Mouse (Mus musculus) heart, adult 9 months (tissue): ENCODE results near the gene Hrasls5.

Source experiments
- DNase-seq, 2 experiments: peaks; one replicate each; pipeline ENCODE4 v3.0.0; 2022; ENCODE audit warnings: low spot score in 2 of 2

Hrasls5 gene

DNA sequence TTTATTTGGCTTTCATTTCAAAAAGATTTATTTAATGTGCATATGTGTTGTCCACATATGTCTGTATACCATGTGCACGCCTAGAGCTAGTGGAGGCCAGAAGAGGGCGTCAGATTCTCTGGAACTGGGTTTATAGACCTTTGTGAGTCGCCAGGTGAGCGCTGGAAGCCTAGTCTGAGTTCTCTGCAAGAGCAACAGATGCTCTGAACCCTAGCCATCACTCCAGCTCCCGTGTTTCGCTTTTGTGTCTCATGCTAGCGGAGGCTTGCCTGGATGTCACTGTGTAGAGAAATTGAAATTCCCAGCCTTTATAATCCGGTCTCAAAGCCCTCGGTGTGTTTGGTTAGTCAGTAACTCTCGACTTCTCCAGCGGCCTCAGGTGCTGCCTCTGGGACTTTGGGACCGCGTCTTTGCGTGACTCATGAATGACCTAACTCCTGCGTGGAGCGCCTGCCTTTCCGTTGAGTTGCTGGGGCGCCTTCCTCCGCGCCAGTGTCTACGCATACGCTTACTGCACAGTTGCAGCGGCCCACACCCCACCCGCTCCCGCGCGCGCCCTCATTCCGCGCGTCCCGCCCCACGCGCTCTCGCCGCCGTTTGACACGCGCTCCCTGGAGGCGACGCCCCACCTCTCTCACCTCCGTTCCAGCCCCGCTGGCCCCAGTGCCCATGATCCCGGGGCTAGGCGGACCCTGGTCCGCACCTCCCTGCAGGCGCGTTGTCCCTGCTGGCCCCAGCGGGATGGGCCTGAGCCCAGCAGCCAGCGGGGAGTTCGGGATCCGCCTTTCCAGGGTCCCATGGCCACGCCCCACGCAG is at the start of gene Hrasls5:
Hrasls5 (plus strand) TSS at position 600 of the 816 bp plus-strand sequence.
- no peak for DNase-seq

DNA sequence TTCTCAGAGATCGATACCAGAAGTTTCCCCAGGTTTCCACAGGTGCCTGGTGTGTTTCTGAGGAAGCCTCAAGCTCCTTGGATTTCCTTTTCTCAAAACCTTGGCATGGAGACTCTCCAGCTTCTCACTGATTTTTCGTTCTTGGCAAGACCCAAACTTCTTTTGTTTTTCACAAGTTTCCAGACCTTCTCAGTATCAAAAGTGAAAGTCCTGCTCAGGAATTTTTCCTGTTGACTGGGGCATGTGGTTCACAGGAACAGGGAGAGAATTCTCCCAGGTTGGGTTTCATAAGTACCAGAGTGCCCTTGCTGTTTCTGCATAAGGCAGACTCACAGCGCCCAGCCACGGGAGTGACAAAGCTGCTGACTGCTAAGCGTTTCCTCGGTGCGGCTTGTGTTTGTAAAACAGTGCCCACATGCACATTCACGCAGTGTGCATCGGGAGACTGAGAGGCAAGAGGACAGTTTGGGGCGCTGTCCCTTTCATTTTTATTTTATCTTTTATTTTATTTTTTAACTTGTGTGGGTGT is 49.7 kb upstream of the Hrasls5 start:
- peak in 1 of 2 experiments; percentile 47 for DNase-seq

DNA sequence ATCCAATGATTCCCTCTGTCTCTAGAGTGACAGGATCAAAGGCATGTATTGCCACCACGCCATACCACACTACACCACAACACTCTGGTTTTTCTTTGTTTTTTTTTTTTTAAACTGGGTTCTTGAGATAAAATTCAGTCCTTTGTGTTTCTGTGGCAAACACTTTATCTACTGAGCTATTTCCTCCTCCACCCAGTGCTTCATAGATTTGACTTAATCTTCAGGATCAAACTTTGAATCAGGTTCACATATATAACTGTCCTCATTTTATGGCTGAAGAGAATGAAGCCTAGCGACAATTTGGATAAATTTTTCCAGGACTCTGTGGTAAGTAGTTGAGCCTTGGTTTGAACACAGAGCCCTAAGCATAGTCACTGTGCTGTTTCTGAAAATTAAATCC is 48.7 kb upstream of the Hrasls5 start:
- DNase-seq, result no peak

DNA sequence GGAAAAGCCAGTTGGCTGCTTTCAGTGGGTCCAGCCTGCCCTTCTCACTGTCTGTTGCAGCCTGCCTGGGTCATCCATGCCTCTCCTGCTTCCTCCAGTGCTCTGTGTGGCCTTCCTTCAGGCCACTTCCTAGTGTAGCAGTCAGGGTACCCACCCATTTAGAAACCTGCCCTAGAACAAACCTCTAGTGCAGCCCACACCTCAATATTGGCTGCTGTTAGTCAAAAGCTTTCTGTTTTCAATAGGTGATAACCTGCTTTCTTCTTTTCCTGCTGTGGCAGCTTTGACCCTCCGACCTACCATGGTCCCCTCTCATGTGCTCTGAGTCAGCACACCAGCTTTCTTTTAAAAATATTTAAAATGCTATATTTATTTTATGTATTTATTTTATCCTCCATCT is 47.9 kb upstream of the Hrasls5 start:
- no peak for DNase-seq

DNA sequence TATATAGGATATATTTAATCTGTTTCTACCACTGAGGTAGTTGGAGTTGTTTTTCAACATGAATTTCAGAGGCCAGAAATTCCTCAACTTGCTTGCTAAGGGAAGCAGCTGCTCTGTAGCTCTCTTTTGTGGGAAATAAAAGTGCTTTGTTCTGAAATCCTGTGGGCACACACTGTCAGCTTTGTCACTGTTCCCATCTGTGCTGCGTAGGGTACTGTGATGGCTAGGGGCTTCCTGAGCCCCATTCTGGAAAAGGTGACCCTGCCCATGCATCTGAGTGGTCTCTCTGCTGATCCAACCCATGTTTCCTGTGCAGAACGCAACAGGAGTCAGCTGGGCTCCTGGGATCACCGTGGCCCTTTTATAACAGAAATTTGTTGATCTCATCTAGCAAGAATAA is 45.5 kb upstream of the Hrasls5 start:
- no peak for DNase-seq

DNA sequence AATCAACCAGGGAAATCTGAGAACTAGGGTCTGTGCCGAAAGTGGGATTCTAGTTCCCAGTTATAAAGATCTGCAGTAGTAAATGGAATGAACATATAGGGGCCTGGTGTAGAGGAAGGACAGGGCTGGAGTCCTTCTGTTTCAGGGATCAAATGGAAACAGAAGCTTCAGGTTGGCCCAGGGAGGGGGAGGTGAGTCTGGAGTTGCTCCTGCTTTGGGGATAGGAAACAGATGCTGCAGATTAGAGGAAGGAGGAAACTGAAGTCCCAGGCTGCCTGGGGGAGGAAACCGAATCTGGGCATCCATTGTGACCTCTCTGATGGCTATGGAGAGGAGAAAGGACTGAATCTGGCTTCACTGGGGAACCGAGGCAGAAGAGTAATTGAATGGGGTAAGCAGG is 44.0 kb upstream of the Hrasls5 start:
- DNase-seq, result peak in 1 of 2 experiments; percentile 32

DNA sequence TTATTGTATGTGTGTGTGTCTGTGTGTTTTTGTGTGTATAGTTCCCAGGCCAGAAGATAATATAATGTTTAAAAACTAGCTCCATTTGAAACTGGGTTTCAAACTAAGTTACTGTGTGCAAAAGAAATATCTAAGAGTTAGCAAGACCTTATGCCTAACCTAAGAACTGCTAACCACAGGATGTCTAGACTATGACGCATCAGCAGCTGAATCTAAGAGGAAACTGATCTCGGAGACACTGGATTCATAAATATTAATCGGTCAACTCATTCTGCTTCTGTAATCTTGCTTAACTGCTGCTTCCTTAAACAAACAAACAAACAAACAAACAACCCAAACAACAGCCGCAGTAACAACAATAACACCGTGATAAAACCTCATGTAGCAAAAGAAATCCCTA is 42.7 kb upstream of the Hrasls5 start:
- no peak for DNase-seq

DNA sequence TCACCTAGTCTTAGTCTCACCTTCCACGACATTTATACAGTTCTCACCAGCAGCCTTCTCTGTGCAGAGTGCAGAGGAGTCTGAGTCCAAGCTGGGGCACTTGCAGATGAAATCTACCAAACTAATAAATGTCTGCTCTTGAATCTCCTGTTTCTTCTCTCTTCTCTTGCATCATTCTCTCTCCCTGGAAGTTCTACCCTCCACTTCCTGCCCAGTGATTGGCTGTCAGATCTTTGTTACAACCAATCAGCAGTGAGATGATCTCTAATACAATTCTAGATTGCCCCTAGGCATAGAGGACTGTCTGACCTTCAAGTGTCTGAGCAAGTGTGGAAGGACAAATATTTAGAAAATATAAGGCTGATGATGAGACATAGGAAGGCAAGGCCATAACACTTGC is 36.2 kb upstream of the Hrasls5 start:
- DNase-seq, result no peak

DNA sequence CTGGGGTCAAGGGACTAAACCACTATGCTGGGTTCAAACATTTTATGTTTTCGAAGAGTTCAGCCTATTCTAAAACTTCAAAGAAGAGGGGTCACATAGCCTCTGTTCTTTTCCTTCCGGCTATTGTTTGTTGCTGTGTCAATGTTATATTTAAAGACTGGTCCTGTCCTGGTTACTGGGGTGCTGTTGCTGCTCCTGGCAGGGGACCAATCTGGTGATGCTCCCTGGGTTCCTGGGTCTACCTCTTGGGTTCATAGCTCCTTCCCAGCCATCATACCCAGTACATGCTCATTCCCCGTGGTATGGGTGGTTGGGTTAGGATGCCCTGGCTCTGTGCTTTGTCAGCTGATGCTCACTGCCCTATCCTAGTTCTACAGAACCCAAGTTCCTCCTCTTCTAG is 34.6 kb upstream of the Hrasls5 start:
- peak in 1 of 2 experiments; percentile 17 for DNase-seq

DNA sequence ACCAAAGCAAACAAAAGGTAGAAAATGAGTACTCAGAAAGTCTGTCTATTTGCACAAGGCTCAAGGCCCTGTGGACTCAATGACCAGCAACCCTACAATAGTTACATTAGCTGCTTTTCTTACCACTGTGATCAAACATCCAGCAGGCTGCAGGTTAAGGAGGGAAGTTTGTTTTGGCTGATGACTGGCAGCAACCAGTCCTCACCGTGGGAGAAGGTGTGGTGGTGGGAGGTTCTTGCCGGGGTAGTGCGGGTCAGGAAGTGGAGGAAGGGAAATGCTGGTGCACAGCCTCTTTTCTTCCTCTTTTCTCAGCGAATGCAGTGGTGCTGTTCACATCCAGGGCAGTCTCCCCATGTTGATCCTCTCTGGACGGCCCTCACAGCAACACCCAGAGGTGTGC is 31.3 kb upstream of the Hrasls5 start:
- DNase-seq, result no peak

DNA sequence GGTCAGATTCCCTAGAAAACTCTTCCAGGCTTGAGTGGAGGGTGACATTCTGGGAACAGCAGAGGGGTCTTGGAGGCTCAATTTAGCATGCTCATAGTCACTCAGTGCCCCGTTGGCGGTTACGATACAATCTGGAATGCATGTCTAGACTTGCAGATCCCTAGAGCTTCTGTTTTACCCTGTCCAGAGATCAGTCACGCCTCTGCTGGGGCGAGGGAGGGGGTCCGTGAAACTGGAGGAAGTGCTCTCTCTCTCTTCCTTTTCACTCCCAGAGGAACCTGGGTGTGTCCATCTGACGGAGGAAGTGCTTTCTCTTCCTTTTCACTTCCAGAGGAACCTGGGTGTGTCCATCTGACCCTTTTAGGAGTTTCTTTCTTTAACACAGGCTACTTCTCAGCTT is 29.2 kb upstream of the Hrasls5 start:
- peak; percentile 50 to 69 for DNase-seq

DNA sequence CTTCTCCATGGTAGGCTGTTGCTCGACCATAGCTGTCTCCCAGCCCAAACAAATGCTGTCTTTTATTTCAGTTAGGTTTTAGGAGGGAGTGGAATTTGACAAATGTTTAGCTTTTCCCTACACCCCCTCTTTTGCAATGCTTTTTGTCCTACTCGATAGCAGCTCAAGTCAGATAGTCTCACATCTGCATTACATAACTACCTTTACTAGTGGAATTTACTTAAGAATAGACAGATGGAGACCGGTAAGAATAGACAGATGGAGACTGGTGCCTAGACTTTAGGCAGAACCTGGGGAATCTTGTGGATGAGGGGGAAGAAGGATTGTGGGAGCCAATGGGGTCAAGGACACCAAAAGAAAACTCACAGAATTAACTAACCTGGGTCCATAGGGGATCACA is 28.7 kb upstream of the Hrasls5 start:
- no peak for DNase-seq

DNA sequence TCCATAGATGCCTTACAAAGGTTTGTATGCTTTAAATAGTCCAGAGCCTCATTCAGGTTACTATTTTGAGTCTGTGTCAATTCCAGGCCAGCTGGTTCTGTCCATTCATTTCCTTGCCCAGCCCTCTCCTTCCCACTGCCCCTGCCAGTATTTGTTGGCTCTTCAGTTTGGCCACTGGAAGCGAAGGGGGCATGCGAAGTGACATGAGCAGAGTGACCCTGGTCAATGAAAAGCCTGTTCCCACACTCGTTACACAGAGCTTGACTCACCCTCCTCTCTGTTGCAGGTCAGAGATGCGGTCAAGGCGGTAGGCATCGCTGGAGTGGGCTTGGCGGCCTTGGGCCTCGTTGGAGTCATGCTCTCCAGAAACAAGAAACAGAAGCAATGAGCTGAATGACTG is 27.1 kb upstream of the Hrasls5 start:
- DNase-seq, result peak; percentile 37 to 48

DNA sequence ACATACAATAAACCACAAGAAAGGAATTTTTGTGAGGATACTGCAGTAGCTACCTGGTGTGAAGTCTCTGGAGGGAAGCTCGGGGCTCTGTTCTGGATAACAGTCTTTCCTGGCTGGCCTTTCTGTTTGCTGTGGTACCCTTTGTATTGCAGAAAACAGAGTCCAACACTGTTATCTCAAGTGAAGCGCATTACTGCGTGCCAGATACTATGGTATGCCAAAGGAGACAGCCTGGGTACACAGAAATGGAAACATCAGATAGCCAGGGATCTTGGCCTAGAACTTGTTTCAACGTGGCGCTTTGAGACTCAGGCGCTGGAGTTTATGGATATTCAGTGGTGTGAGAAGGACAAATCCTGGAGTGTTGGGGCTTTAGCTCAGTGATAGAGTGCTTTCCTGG is 26.6 kb upstream of the Hrasls5 start:
- peak; percentile 27 to 43 for DNase-seq

DNA sequence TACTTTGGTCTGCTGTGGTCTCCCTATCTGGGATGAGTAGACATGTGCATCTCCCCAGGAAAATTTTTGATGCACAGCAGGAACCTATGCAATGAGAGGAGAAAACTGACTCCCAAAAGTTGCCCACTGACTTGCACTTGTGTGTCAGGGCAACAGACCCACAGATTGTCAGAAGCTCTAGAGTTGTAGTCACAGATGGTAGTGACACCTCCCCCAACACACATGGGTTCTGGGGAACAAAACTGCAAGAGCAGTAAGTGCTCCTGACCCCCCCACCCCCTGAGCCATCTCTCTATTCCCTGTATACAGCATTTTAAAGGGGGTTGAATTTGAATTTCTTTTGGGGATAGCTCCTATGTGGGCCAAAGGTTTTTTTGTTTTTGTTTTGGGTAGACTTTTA is 21.5 kb upstream of the Hrasls5 start:
- DNase-seq, result no peak

DNA sequence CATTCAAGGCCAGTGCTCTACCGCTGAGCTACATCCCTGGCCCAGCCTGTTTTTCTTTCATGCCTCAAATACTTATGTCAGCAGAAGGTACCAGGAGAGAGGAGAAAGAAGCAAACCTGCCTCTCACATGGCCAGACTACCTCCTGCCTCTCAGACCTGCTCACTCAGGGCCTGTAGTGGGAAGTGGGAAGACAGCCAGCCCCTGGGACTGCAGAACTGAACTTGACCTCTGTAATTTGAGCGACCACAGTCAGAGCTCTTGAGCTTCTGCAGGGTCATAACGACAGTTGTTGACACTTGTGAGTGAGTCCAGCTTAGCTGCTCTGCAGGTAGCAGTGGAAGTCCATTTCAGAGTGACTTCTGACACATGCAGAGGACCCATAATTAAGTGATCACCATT is 20.3 kb upstream of the Hrasls5 start:
- no peak for DNase-seq

DNA sequence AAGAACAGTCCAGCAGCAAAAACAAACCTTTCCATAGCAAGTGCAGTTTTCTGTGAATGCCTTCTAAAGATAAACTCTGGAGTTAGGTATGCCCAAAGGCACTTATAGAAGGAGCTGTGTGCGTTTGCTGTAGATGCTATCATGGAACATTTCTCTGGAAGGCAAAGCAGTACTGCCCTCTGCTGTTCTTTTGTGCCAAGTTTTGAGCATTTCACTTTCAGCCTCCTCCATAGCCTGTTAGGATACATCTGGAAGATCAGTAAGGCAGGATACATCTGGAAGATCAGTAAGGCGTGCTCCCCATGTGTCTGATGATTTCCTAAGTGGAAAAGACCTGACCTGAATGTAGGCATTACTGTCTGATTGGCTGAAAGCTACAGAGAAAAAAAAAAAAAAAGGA is 16.8 kb upstream of the Hrasls5 start:
- peak; percentile 42 to 49 for DNase-seq

DNA sequence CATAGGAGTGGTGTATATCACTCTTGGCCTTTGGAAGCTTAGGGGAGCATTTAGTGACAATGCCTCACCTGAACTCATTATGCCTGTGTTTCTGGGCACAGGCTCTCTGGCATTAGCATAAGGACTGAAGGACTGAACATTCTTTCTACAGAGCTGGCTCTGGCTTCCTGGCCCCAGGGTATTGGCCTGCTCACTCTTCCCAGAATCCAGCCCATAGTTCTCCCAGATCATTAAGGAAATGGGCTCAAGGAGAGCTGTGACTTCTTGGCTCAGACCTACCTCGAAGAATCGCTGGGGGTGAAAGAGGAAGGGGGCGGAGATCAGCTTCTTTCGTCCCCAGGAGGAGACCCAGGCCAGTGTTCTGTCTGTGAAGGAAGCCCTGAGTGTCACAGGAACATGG is 13.9 kb upstream of the Hrasls5 start:
- DNase-seq, result no peak

DNA sequence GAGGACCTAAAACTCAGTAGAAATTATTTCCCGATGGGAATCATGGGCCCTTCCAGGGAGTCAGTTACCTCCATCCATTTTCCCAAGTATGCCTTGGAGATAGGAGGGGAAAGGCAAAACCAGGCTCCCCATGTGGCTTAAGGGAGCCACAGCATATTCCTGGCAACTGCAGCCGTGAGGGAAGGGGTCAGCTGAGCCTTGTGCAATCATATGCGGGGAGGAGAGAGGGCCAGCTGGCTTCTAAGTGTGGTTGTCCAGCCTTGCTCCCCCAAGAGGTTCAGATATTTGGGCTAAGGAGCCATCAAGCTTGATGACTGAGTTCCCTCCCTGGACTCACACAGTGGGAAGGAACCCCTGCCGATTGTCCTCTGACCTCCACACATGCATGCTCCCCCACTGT is 10.8 kb upstream of the Hrasls5 start:
- no peak for DNase-seq

DNA sequence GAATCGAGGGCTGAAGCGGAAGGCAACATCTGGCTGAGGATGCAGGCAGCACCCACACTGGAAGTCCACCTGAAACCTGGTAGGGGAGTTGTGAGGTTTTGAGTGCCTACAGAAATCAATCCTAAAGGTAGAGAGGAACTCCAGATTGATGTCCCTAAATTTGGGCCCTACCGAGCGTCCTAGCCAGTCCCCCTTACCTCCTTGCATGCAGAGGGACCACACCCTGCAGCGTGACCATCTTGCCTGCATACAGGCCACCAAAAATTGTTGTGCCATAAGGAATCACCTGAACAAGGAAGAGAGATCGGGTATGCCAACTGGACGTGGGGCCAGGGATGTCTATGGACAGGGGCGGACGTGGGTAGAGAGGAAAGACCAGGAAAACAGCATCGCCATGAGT is 8.2 kb upstream of the Hrasls5 start:
- no peak for DNase-seq

DNA sequence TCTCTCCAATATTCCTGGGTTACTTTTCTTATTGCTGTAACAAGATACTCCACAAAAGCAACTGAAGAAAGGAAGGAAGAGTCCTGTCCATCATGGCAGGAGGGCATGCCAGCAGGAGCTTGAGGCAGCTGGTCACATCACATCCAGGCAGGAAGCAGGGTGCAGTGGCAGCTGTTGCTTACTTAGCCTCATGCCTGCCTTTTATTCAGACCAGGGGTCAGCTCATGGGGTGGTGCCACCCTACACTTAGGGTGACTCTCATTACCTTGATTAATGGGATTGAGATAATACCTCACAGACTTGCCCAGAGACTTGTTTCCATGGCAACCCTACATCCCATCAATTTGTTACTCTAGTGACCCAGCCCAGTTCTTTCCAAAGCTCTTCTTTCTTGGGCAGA is 7.3 kb upstream of the Hrasls5 start:
- DNase-seq, result no peak

DNA sequence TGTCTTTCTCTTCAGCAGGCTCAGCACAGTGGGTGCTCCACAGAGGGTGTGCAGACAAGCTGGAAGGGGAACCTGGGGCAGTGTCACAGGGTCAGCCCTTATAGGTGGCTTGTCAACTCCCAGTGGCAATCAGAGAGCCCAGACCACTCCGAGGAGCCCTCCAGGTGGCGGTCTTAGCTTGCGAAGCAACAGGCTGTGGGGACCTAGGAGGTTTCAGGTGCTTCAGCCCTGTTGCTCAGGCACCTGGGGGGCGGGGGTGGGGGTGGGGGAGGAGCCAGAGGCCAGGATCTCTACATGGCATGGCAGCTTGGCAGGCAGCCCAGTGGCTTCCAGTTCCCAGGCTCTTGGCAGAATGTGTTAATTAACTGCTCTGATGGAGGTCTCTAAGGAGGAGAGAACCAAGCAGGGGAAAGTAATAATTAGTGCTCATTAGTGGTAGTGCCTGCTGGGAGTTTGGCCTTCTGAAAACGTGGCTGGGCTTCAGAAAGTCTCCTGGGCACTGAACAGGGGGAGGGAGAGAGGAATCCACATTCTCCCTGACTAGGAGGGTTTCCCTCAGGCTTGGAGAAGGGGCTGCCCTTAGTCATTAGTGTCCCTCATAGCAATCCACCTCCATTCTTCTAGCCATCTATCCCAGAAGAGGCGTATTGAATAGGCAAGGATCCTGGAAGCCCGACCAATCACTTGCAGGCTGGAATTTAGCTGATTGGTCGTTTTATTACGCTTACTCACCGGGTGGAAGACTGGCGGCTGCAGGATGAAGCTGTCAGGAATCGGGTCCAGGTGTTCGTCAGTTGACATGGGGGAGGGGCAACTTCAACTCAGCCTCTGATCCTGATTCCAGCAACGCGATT is 6.2 kb upstream of the Hrasls5 start:
- DNase-seq, result no peak
